Mouse (Mus musculus) forebrain, embryonic 16.5 days (tissue): ENCODE data around the gene 2310022B05Rik. TPM values are rescaled to one million over a fixed set of nuclear protein-coding genes. Genes with fewer than 3 reads are reported as not detected.

ENCODE experiments used
- ATAC-seq: fragments of 200-750 bp; cut with Nextera tagmentation; 2 replicates; pipeline ENCODE4 v1.8.0; 2017; ENCODE audit warnings: mild to moderate bottlenecking, moderate library complexity
- H3K27ac ChIP-seq: fragments of 300-500 bp; sonication (generic); 2 replicates; pipeline ENCODE4 v1.5.1; 2014; ENCODE audit warnings: low read length, control low read depth
- H3K27me3 ChIP-seq: fragments of 300-500 bp; sonication (generic); replicated peaks from 2 replicates; pipeline ENCODE4 v1.6.1; 2014; ENCODE audit warnings: low read length; ENCODE audit not compliant: control insufficient read depth, insufficient read depth
- H3K36me3 ChIP-seq: fragments of 300-500 bp; sonication (generic); 2 replicates; pipeline ENCODE4 v1.6.1; 2014; ENCODE audit not compliant: control insufficient read depth, insufficient read depth
- H3K4me1 ChIP-seq: fragments of 300-500 bp; sonication (generic); replicated peaks from 2 replicates; pipeline ENCODE4 v1.6.1; 2014; ENCODE audit warnings: low read length; ENCODE audit not compliant: control insufficient read depth, insufficient read depth
- H3K4me2 ChIP-seq: fragments of 300-500 bp; sonication (generic); 2 replicates; pipeline ENCODE4 v1.6.1; 2014; ENCODE audit warnings: mild to moderate bottlenecking, low read length, control low read depth
- H3K4me3 ChIP-seq: fragments of 300-500 bp; sonication (generic); replicated peaks from 2 replicates; pipeline ENCODE4 v1.5.1; 2014; ENCODE audit warnings: mild to moderate bottlenecking, low read length, control low read depth
- H3K9ac ChIP-seq: fragments of 300-500 bp; sonication (generic); replicated peaks from 2 replicates; pipeline ENCODE4 v1.6.1; 2014; ENCODE audit warnings: low read depth, low read length, control low read depth
- H3K9me3 ChIP-seq: fragments of 300-500 bp; sonication (generic); 2 replicates; pipeline ENCODE4 v1.6.1; 2016; ENCODE audit warnings: low read length; ENCODE audit not compliant: control insufficient read depth
- WGBS: fragments of 180-500 bp; shearing (Covaris S2); extraction: QIAGEN DNeasy Blood & Tissue Kit; methylation state at CpG from one replicate; pipeline ENCODE4 v1.1.7; 2014; 5-methylcytosine and 5-hydroxymethylcytosine counted together
- polyA plus RNA-seq: library from polyadenylated mRNA; unstranded; fragments of >200 nt; fragmentation: Nextera tagmentation; extraction: Ambion mirVana; gene quantifications from 2 replicates; pipeline ENCODE4 v1.2.1, GENCODE M21; 2015

2310022B05Rik gene
- polyA plus RNA-seq, 1 experiment from 2014 or later = 26.0 TPM

GRCm38 (mm10) chr8:124668798-124669197 lies 5.6 kb upstream of the 2310022B05Rik start:
- Histone ChIP-seq H3K4me1 (peaks cover under 1% of the 10 kb centered on the region; the same call in 1 of the 2 replicates), H3K27ac (no peak overlapping the region), H3K9me3 (no peaks in the 10 kb centered on the region), H3K4me2 (no peak overlapping the region), H3K27me3 (no peaks in the 10 kb centered on the region), H3K4me3 (no peak overlapping the region), H3K9ac (no peak overlapping the region), H3K36me3 (peaks cover 4% of the 10 kb centered on the region)
- WGBS = 89% methylated on average over 3 of the region's 3 CpGs
- ATAC-seq = no peak

GRCm38 (mm10) chr8:124664414-124664813 lies 1.2 kb upstream of the 2310022B05Rik start:
- no peak overlapping the region; the same call in 1 of the 2 replicates for H3K27ac ChIP-seq
- H3K4me1 ChIP-seq = peaks cover 34% of the 10 kb centered on the region
- ATAC-seq = no peak
- no peak overlapping the region for H3K4me3 ChIP-seq
- 81% methylated on average over 3 of the region's 3 CpGs for WGBS
- H3K9ac ChIP-seq = no peak overlapping the region
- H3K27me3 ChIP-seq = no peaks in the 10 kb centered on the region
- no peak overlapping the region for H3K4me2 ChIP-seq
- peaks cover 2% of the 10 kb centered on the region; the same call in 1 of the 2 replicates for H3K36me3 ChIP-seq
- H3K9me3 ChIP-seq = no peaks in the 10 kb centered on the region

GRCm38 (mm10) chr8:124663874-124664230 lies 683 bp upstream of the 2310022B05Rik start:
- H3K9me3 ChIP-seq = no peaks in the 10 kb centered on the region
- peaks cover 2% of the 10 kb centered on the region; the same call in 1 of the 2 replicates for H3K36me3 ChIP-seq
- H3K4me2 ChIP-seq = peak overlapping the region; percentile 91
- H3K27me3 ChIP-seq = no peaks in the 10 kb centered on the region
- H3K27ac ChIP-seq = peak overlapping the region; percentile 89
- peak overlapping the region; percentile 90 for H3K9ac ChIP-seq
- peaks cover 38% of the 10 kb centered on the region for H3K4me1 ChIP-seq
- WGBS = 42% methylated on average over 4 of the region's 4 CpGs
- peak; percentile 15 for ATAC-seq
- H3K4me3 ChIP-seq = peak overlapping the region; percentile 87

GRCm38 (mm10) chr8:124662446-124663111 lies 590 bp downstream of the 2310022B05Rik start:
- Histone ChIP-seq H3K27me3 (no peaks in the 10 kb centered on the region), H3K27ac (peak overlapping the region; percentile 89), H3K4me3 (peak overlapping the region; percentile 87), H3K4me1 (peaks cover 44% of the 10 kb centered on the region), H3K9me3 (no peaks in the 10 kb centered on the region), H3K4me2 (peak overlapping the region; percentile 91), H3K9ac (peak overlapping the region; percentile 90), H3K36me3 (peaks cover 2% of the 10 kb centered on the region; the same call in 1 of the 2 replicates)
- peak; percentile 48 for ATAC-seq
- under 1% methylated on average over 49 of the region's 49 CpGs for WGBS

- peaks cover 44% of the 10 kb centered on the region for H3K4me1 ChIP-seq
- H3K4me2 ChIP-seq = peak overlapping the region; percentile 91
- peaks cover 2% of the 10 kb centered on the region; the same call in 1 of the 2 replicates for H3K36me3 ChIP-seq
- no peaks in the 10 kb centered on the region for H3K9me3 ChIP-seq
- H3K27me3 ChIP-seq = no peaks in the 10 kb centered on the region
- peak overlapping the region; percentile 87 for H3K4me3 ChIP-seq
- 42% methylated on average over 9 of the region's 9 CpGs for WGBS
- H3K9ac ChIP-seq = peak overlapping the region; percentile 90
- H3K27ac ChIP-seq = 0 out of 2 replicates have a peak overlapping the region, but pooled peaks have one; percentile 23
- ATAC-seq = no peak
Observed at GRCm38 (mm10) chr8:124661781-124662180, 1.4 kb downstream of the 2310022B05Rik start.

GRCm38 (mm10) chr8:124658415-124658814 lies 4.8 kb downstream of the 2310022B05Rik start:
- peaks cover 44% of the 10 kb centered on the region for H3K4me1 ChIP-seq
- H3K9ac ChIP-seq = no peak overlapping the region
- H3K9me3 ChIP-seq = no peaks in the 10 kb centered on the region
- peaks cover 2% of the 10 kb centered on the region; the same call in 1 of the 2 replicates for H3K36me3 ChIP-seq
- H3K4me3 ChIP-seq = no peak overlapping the region
- H3K27me3 ChIP-seq = no peaks in the 10 kb centered on the region
- H3K4me2 ChIP-seq = no peak overlapping the region
- ATAC-seq = peak; percentile 56
- H3K27ac ChIP-seq = peak overlapping the region; percentile 56
- WGBS = 31% methylated on average over 2 of the region's 2 CpGs

GRCm38 (mm10) chr8:124657961-124658360 lies 5.2 kb downstream of the 2310022B05Rik start:
- peak overlapping the region; percentile 56 for H3K27ac ChIP-seq
- WGBS = 74% methylated on average over 7 of the region's 7 CpGs
- no peak for ATAC-seq
- H3K4me2 ChIP-seq = no peak overlapping the region
- peaks cover 2% of the 10 kb centered on the region; the same call in 1 of the 2 replicates for H3K36me3 ChIP-seq
- H3K27me3 ChIP-seq = no peaks in the 10 kb centered on the region
- no peaks in the 10 kb centered on the region for H3K9me3 ChIP-seq
- H3K4me3 ChIP-seq = no peak overlapping the region
- peaks cover 44% of the 10 kb centered on the region for H3K4me1 ChIP-seq
- H3K9ac ChIP-seq = no peak overlapping the region

- H3K27ac ChIP-seq = no peak overlapping the region
Observed at GRCm38 (mm10) chr8:124653568-124654475, 9.3 kb downstream of the 2310022B05Rik start.

GRCm38 (mm10) chr8:124652546-124652945 lies 10.6 kb downstream of the 2310022B05Rik start:
- WGBS = 25% methylated on average over 4 of the region's 4 CpGs
- Histone ChIP-seq H3K4me2 (no peak overlapping the region), H3K27me3 (no peaks in the 10 kb centered on the region), H3K27ac (peak overlapping the region; percentile 44; the same call in 1 of the 2 replicates), H3K9me3 (no peaks in the 10 kb centered on the region), H3K36me3 (no peaks in the 10 kb centered on the region), H3K4me1 (peaks cover 15% of the 10 kb centered on the region), H3K9ac (no peak overlapping the region), H3K4me3 (no peak overlapping the region)
- peak; percentile 47; the same call in 1 of the 2 replicates for ATAC-seq

More at GRCm38 (mm10) chr8:124653568-124654475, 9.3 kb downstream of the 2310022B05Rik start:
- no peaks in the 10 kb centered on the region for H3K36me3 ChIP-seq
- H3K4me2 ChIP-seq = no peak overlapping the region
- H3K9me3 ChIP-seq = no peaks in the 10 kb centered on the region
- H3K4me1 ChIP-seq = peaks cover 19% of the 10 kb centered on the region
- ATAC-seq = no peak
- H3K27me3 ChIP-seq = no peaks in the 10 kb centered on the region
- no peak overlapping the region for H3K9ac ChIP-seq
- no peak overlapping the region for H3K4me3 ChIP-seq
- WGBS = 86% methylated on average over 28 of the region's 28 CpGs
